10 mouse cellular contexts compared by ENCODE assay signal in genomic region chr2:153457467-153457866, GRCm38 (mm10). TPM values are rescaled to one million over a fixed set of nuclear protein-coding genes. Genes with fewer than 3 reads are reported as not detected.
DNase-seq lines count a peak whose midpoint lies in the region; ATAC-seq lines count a peak whose summit lies in the region.
"Had no signal": no experiment of that assay in that cellular context is flagged by ENCODE, and none has a peak within 500 bp of the region (broad histone marks: within the 10 kb centered on the region; RNA-seq: fewer than 3 reads in every experiment).

No protein-coding gene starts in this region.

- ATAC-seq in kidney, embryonic 16.5 days (ENCODE audit: low FRiP score, low TSS enrichment): peak; percentile 39
- peak; percentile 60 for ATAC-seq in forebrain, embryonic 11.5 days (replicated peaks; ENCODE audit: low FRiP score)
- peak; percentile 52; the same call in 1 of the 2 replicates for ATAC-seq in hindbrain, embryonic 15.5 days (ENCODE audit: low FRiP score, low read depth)
- peak; percentile 33; the same call in 1 of the 2 replicates for ATAC-seq in neural tube, embryonic 14.5 days (ENCODE audit: low read depth)

- 23% methylated on average over 4 of the region's 4 CpGs for WGBS in kidney, embryonic 16.5 days
- WGBS in forebrain, embryonic 11.5 days: 12% methylated on average over 4 of the region's 4 CpGs
- 36% methylated on average over 4 of the region's 4 CpGs for WGBS in hindbrain, embryonic 15.5 days
- WGBS in neural tube, embryonic 14.5 days: 20% methylated on average over 4 of the region's 4 CpGs

- no peak for DNase-seq in kidney, adult 18-20 months
- DNase-seq in forebrain, embryonic 11.5 days (ENCODE audit: low spot score): peak; percentile 70
- DNase-seq in urinary bladder, postnatal 10 days (ENCODE audit: low spot score): no peak
- no peak for DNase-seq in cerebellum, adult 18-20 months
- DNase-seq in urinary bladder, postnatal 4 days (ENCODE audit: low spot score in 2 of 2): no peak

- no peak overlapping the region for H3K4me2 ChIP-seq in kidney, embryonic 16.5 days (replicated peaks; ENCODE audit: low read depth, low read length)
- H3K4me2 ChIP-seq in forebrain, embryonic 11.5 days (ENCODE audit: low read depth, low read length, severe bottlenecking): no peak overlapping the region
- no peak overlapping the region for H3K4me2 ChIP-seq in hindbrain, embryonic 15.5 days
- H3K4me2 ChIP-seq in neural tube, embryonic 14.5 days (ENCODE audit: low read depth, low read length): no peak overlapping the region

- no peak overlapping the region for H3K9ac ChIP-seq in kidney, embryonic 16.5 days (replicated peaks; ENCODE audit: low read length)
- H3K9ac ChIP-seq in forebrain, embryonic 11.5 days (ENCODE audit: low read length): no peak overlapping the region
- H3K9ac ChIP-seq in hindbrain, embryonic 15.5 days: no peak overlapping the region
- no peak overlapping the region for H3K9ac ChIP-seq in neural tube, embryonic 14.5 days (replicated peaks; ENCODE audit: low read depth, low read length)

- no peaks in the 10 kb centered on the region for H3K9me3 ChIP-seq in kidney, embryonic 16.5 days (ENCODE audit: low read length)
- H3K9me3 ChIP-seq in forebrain, embryonic 11.5 days (ENCODE audit: control insufficient read depth, low read length): no peaks in the 10 kb centered on the region
- no peaks in the 10 kb centered on the region for H3K9me3 ChIP-seq in hindbrain, embryonic 15.5 days
- H3K9me3 ChIP-seq in neural tube, embryonic 14.5 days (ENCODE audit: control insufficient read depth, low read length): no peaks in the 10 kb centered on the region

- H3K27me3 ChIP-seq in kidney, embryonic 16.5 days (ENCODE audit: insufficient read depth, low read length): no peaks in the 10 kb centered on the region
- no peaks in the 10 kb centered on the region for H3K27me3 ChIP-seq in forebrain, embryonic 11.5 days (ENCODE audit: control insufficient read depth, insufficient read depth, low read length)
- H3K27me3 ChIP-seq in hindbrain, embryonic 15.5 days: no peaks in the 10 kb centered on the region
- H3K27me3 ChIP-seq in neural tube, embryonic 14.5 days (ENCODE audit: control insufficient read depth, insufficient read depth, low read length): no peaks in the 10 kb centered on the region

- H3K36me3 ChIP-seq in kidney, embryonic 16.5 days (ENCODE audit: insufficient read depth, low read length): no peaks in the 10 kb centered on the region
- H3K36me3 ChIP-seq in forebrain, embryonic 11.5 days (ENCODE audit: control insufficient read depth, insufficient read depth, low read length): no peaks in the 10 kb centered on the region
- H3K36me3 ChIP-seq in hindbrain, embryonic 15.5 days: 0 out of 2 replicates have a peak, but pooled peaks cover 2% of the 10 kb centered on the region
- no peaks in the 10 kb centered on the region for H3K36me3 ChIP-seq in neural tube, embryonic 14.5 days (ENCODE audit: control insufficient read depth, insufficient read depth, low read length)

- peak overlapping the region; percentile 19; the same call in 1 of the 2 replicates for H3K27ac ChIP-seq in kidney, embryonic 16.5 days (ENCODE audit: low read length)
- peak overlapping the region; percentile 50 for H3K27ac ChIP-seq in forebrain, embryonic 11.5 days (ENCODE audit: low read depth, low read length)
- peak overlapping the region; percentile 42; the same call in 1 of the 2 replicates for H3K27ac ChIP-seq in hindbrain, embryonic 15.5 days (replicated peaks)
- H3K27ac ChIP-seq in neural tube, embryonic 14.5 days (ENCODE audit: low read depth, low read length): peak overlapping the region; percentile 60
- H3K27ac ChIP-seq: macrophage had no signal

- peaks cover 23% of the 10 kb centered on the region for H3K4me1 ChIP-seq in kidney, embryonic 16.5 days (ENCODE audit: insufficient read depth, low read length)
- peaks cover 13% of the 10 kb centered on the region for H3K4me1 ChIP-seq in forebrain, embryonic 11.5 days (replicated peaks; ENCODE audit: control insufficient read depth, insufficient read depth, low read length)
- peaks cover 16% of the 10 kb centered on the region for H3K4me1 ChIP-seq in hindbrain, embryonic 15.5 days (replicated peaks)
- peaks cover 13% of the 10 kb centered on the region; the same call in 1 of the 2 replicates for H3K4me1 ChIP-seq in neural tube, embryonic 14.5 days (ENCODE audit: control insufficient read depth, insufficient read depth, low read length)

- H3K4me3 ChIP-seq in kidney, embryonic 16.5 days (ENCODE audit: low read length): no peak overlapping the region
- no peak overlapping the region for H3K4me3 ChIP-seq in forebrain, embryonic 11.5 days (ENCODE audit: low read depth, low read length)
- no peak overlapping the region for H3K4me3 ChIP-seq in hindbrain, embryonic 15.5 days
- H3K4me3 ChIP-seq in neural tube, embryonic 14.5 days (ENCODE audit: low read depth, low read length): no peak overlapping the region

RNA-seq across cellular contexts. Expression of gene 4930404H24Rik, which starts 35.1 kb away (rescaled TPM):
- not detected in 2 replicates for polyA plus RNA-seq in kidney, embryonic 16.5 days (2015; fragmentation: Nextera tagmentation; extraction: Ambion mirVana)
- polyA plus RNA-seq in forebrain, embryonic 11.5 days (2014; fragmentation: Nextera tagmentation; extraction: Ambion mirVana): not detected in 2 replicates
- polyA plus RNA-seq in hindbrain, embryonic 15.5 days (2015; fragmentation: Nextera tagmentation; extraction: Ambion mirVana): not detected in 2 replicates
- polyA plus RNA-seq in neural tube, embryonic 14.5 days (2014; fragmentation: Nextera tagmentation; extraction: Ambion mirVana): not detected in 2 replicates
- polyA plus RNA-seq: macrophage; thymus, postnatal 0 days had no signal
